Mouse (Mus musculus): ENCODE results near the gene Btbd1.
"Not testable (repeated sequence)": the region's sequence is repeated elsewhere in the genome, so short reads cannot be mapped to it uniquely, and the experiment has no call there.

Btbd1 gene

DNA sequence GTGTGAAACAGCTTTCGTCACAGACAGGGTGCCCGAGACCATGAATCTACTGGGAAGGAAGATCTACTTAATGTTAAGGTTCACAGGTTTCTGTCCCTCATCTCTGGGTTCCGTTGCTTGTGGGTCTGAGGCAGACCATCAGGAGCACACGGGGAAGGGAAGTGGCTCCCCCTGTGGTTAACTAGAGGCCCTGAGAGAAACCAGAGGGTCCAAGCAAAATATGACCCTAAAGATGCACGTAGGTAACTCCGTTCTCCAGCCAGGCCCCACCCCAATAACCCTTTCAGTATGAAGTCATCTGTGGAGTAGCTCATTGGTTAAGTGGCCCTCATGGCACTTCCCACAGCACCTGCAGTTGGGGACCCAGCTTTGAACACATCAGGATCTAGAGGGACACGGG lies 20.4 kb upstream of the Btbd1 start:
- no peak for DNase-seq (ENCODE audit: low read depth, low spot score)

GRCm38 (mm10) chr7:81849214-81849613 lies 20.0 kb upstream of the Btbd1 start:
- no peak for DNase-seq (ENCODE audit: low read depth, low spot score)

DNA sequence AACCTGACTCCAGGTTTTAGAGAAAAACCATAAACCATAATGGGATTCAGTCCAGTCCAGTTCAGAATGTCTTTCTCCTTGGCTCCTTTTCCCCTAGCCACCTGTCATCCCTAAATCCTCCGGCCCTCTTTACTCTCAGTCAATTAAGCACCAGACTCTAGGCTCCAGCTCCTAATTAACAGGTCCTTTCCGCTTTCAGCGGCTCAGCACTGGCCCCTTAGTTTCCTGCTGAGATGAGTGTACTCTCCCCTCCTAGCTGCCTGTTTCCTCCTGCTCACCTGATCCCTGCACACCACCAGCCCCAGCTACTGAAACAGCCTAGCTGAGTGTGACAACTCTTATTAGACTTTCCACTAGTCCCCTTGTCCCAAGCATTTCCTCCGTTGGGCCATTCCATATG lies 18.5 kb upstream of the Btbd1 start:
- DNase-seq (ENCODE audit: low read depth, low spot score), result peak; percentile 74

GRCm38 (mm10) chr7:81847010-81847409 lies 17.8 kb upstream of the Btbd1 start:
- peak; percentile 60 for DNase-seq (ENCODE audit: low read depth, low spot score)

- DNase-seq (ENCODE audit: low read depth, low spot score), result no peak
These were observed 16.8 kb upstream of the Btbd1 start for GRCm38 (mm10) chr7:81846008-81846407.

DNA sequence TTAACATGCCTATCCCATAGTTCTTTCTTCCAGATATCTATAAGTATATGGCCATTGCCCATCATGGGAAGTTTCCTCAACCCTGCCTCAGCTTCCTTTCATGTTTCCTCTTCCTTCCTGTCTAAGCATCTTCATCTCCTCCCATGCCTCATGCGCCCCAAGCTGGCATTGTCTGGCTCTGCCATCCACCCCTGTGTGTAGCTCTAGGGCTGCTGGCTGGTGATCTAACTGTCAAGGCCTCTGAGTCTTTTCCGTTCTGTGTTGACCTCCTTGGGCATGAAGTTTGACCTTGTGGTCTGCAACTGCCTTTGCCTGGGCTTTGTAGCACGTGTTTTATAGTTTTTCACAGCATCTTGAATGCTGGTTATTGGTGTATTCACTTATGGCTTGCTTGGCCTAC lies 16.1 kb upstream of the Btbd1 start:
- DNase-seq (ENCODE audit: low read depth, low spot score), result no peak

DNA sequence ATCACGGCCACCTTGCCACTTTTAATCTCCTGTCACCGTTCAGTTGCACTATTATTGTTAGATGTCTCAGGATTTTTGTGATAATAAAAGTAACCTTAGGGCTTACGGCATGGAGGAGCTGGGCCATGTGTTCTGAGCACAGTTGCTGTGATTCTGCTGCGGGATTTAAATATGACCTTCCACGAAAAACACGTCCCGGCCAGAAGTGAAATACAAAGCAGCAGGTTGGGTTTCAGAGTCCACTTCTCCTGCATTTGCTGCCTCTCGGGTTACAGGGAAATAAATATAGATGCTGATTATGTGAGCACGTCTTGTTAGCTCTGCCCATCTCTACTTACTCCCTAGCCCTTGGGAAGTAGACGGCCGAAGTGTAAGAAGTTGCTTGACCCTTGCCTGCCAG lies 15.6 kb upstream of the Btbd1 start:
- no peak for DNase-seq (ENCODE audit: low read depth, low spot score)

- DNase-seq (ENCODE audit: low read depth, low spot score), result no peak
These were observed 14.7 kb upstream of the Btbd1 start for GRCm38 (mm10) chr7:81843903-81844302.

GRCm38 (mm10) chr7:81842998-81843397 lies 13.8 kb upstream of the Btbd1 start:
- no peak for DNase-seq (ENCODE audit: low read depth, low spot score)

- DNase-seq (ENCODE audit: low read depth, low spot score), result no peak
These were observed 12.9 kb upstream of the Btbd1 start for GRCm38 (mm10) chr7:81842141-81842540.

DNA sequence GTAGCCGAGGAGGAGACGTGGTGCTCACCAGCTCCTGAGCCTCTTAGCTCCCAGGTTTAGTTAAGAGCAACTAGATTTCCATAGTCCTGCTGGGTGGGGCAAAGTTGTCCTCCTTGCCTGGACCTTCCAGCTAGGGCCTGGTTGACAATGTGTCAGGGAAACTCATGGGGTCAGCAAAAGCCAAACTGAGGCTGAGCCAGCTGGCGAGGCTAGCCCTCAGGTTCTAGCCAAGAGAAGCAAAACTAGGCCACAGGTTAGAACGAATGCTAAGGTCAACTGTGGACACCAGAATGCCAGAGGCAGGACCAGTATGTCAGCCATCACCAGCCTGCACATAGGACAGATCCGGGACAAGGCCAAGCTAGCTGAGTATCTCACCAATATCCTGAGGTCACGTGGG lies 12.2 kb upstream of the Btbd1 start:
- no peak for DNase-seq (ENCODE audit: low read depth, low spot score)

GRCm38 (mm10) chr7:81840661-81841181 lies 11.5 kb upstream of the Btbd1 start:
- peak; percentile 90 for DNase-seq (ENCODE audit: low read depth, low spot score)

DNA sequence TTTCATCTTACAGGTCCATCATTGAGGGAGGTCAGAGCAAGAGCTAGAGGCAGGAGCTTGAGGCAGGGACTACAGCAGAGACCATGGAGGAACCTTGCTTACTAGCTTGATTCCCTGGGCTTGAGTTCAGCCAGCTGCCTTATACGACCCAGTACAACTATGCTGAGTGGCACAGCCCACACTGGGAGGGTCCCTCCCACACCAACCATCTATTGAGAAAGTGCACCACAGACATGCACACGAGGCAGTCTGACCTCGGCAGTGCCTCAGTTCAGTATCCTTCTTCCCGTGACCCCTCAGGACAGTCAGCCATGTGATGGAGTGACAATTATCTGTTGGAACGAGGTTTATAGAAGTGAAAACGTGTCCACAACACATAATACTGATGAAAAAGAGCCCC lies 10.5 kb upstream of the Btbd1 start:
- DNase-seq (ENCODE audit: low read depth, low spot score), result no peak

DNA sequence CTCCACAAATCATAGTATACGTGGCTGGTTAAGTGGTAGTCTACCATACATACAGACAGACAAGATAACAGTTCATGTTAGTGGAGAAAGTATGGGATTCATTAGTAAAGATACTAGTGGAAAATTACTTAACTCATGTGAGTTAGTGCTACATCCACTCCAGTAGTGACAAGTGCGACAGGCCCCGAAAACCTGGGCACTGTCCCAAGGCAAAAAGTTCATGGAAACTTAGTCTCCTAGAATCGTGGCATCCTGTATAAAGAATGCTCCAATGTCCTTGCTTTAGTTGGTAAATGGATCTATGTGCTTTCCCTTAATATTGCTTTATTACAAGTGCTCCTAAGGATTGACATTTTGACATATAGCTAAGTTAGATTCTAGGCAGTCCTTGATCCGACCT lies 8.5 kb upstream of the Btbd1 start:
- DNase-seq (ENCODE audit: low read depth, low spot score), result not testable (repeated sequence)

DNA sequence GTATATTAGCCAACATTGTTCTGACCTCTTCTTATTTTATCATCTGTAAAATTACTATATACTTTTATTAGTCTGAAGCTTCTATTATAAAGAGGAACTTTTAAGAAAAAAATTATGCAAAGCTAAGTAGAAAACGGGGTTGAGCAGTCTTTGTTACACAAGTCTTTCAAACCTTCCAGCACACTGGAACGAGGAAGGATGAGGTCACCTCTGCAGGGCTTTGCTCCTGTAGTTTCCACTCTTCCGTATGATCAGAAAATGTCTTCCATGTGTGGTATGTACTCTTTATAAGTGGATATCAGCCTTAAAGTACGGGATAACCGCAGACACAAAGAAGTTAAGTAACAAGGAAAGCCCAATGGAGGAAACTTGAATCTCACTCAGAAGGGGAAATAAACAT lies 6.2 kb upstream of the Btbd1 start:
- DNase-seq (ENCODE audit: low read depth, low spot score), result no peak

- DNase-seq (ENCODE audit: low read depth, low spot score), result no peak
These were observed 5.6 kb upstream of the Btbd1 start for GRCm38 (mm10) chr7:81834847-81835246.

DNA sequence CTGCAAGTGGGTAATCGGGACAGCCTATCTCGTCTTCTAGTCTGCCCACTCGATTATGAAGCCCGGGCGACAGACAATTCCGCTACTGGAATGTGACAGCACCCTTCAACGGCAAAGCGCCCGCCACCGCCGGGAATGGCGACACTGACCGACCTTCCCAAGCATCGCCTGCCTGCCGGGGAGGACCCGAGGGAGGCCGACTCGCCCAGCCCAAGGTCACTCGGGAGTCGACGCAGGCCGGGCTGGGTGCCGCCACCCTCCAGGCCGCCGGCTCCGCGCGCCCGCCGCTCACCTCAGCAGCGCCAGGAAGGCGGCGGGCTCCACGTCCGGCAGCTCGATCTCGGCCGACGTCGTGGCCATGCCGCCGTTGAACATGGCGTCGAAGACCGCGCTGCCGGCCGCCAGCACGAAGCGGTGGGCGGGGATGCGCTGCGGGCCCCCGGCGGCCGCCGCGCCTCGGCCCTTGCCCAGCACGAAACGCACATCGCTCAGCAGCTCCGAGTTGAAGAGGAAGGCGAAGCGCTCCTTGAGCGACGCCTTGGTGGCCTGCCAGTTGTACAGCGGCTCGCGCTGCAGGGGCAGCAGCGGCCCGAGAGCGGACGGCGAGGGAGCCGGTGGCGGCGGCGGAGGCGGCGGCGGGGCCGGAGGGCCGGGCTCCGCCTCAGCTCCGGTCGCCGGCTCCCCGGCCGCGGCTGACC lies 401 bp downstream of the Btbd1 start:
- peak; percentile 42 for DNase-seq (ENCODE audit: low read depth, low spot score)

DNA sequence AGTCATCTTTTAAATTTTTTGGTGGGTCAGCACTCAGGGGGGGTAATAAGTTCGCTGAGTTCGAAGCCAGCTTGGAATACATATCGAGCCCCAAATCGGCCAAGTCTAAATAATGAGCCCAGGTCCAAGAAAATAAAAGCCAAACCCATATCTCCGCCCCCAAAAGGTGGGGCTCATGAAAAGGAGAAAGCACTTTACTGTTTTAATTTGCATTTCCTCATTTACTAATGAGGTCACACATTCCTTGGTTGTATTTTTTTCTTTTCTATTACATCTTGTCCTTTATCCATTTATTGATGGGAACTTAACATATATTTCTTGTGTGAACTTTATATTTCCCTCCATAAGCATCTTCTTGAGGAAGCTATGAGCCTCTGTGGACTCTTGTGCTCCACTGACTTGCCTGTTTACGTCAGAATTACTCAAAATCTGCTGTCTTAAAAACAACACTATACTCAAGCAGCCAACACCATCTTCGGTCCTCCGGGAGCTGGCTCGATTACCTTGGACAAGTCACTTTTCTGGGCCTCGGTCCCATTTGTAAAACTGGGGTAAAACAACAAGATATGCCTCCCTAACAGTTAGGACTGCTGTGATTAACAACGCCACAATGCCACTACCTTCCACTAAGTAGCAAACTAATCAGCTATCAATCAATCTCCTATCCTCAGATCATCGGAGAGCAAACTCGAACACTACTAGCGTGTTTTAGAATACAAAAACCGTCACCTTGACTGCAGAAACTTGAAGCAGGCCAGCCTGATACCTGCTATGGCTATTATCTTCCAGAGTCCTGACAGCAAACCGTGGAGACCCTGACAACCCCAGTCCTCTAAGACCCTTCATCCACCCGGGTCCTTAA lies 1.2 kb downstream of the Btbd1 start:
- no peak for DNase-seq (ENCODE audit: low read depth, low spot score)

- peak; percentile 21 for DNase-seq (ENCODE audit: low read depth, low spot score)
These were observed 3.9 kb downstream of the Btbd1 start for GRCm38 (mm10) chr7:81825381-81825780.

- DNase-seq (ENCODE audit: low read depth, low spot score), result no peak
These were observed 4.3 kb downstream of the Btbd1 start for GRCm38 (mm10) chr7:81824906-81825305.

- peak; percentile 39 for DNase-seq (ENCODE audit: low read depth, low spot score)
These were observed 23.2 kb downstream of the Btbd1 start for GRCm38 (mm10) chr7:81806067-81806466.

DNA sequence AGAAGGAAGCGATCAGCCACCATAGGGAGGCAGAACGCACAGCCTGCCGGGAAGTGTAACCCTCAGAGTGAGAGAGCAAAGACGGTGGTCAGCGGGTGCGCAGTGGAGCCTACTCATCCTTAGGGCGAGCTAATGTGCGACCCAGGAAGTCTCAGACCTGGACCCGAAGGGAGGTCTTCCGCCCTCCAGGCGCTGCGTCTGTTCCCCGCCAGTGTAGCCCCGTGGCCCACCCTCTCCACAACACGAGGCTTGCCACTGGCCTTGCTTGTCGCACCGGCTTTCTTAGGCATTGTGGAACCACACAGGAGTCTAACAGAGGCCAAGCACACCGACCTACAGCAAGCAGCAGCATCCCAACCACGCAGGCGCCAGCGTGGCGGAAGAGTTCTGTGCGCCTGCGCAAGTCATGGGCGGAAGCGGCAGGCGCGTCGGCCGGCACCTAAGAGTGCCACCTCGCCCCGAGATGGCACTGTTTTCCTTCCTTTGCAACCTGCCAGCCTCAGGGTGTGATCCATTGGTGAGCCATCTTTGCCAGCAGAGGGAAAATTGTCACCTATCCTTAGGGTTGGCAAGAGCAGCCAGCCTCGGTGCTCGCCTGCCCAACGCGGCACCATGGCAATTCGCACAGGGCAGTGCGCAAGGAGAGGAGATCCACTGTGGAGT lies 40.0 kb downstream of the Btbd1 start, which contains the start of gene 3110040N11Rik:
3110040N11Rik (minus strand) TSS at position 384 of the 663 bp plus-strand sequence.
- peak; percentile 98 for DNase-seq (ENCODE audit: low read depth, low spot score)
